Mouse (Mus musculus): ENCODE results near the gene Tbx1.

DNA sequence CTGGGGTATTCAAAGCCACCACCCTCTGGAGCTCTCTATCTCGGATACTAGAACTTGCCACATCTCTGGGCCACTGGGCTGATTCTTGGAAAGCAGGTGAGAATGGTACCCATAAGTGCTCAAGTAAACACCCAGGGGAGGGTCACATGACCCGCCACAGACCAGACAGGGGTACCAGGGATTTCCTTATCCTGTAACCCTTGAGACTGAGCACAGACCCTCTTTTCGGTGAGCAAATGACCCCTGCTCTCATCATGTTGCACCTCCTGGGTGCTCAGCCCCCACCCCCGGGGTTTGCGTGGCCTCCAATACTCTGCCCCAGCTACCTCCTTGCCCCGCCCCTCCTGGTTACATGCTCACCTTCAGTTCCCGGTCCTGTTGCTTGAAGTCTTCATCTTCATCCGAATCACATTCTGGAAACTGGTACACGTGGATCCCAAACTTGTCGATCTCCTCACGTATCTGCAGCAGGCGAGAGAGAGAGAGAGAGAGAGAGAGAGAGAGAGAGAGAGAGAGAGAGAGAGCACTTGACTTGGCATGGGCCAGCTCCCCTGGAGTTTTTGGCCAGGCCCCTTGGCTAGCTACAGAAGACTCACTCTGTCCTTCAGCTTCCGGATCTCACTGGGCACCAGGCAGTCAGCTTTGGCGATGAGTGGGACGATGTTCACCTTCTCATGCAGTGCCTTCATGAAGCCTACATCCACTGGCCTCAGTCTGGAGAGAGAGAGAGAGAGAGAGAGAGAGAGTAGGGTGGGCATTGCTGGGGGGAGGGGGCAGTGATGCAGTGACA, 33.5 kb upstream of the Tbx1 start:
- TF ChIP-seq CTCF (IDR thresholded peaks at IDR 0.05; ENCODE audit: borderline replicate concordance, insufficient read depth, low read length) (no peak), POLR2A (IDR thresholded peaks at IDR 0.05; ENCODE audit: low read depth, low read length) (no peak)

Data from embryonic fibroblast, embryonic 13.5 days (primary cell).